Mouse (Mus musculus) megakaryocyte, embryonic 14.5 days (primary cell): ENCODE measurements around the gene Ttc33. TPM values are rescaled to one million over a fixed set of nuclear protein-coding genes. Genes with fewer than 3 reads are reported as not detected.

ENCODE experiments used
- H3K27me3 ChIP-seq: replicated peaks from 2 replicates; pipeline ENCODE3; 2012; ENCODE audit warnings: inconsistent platforms
- H3K36me3 ChIP-seq: replicated peaks from 2 replicates; pipeline ENCODE3; 2012; ENCODE audit warnings: low read length, inconsistent platforms, mixed read lengths
- H3K4me1 ChIP-seq: 2 replicates; pipeline ENCODE4 v1.6.1; 2012; ENCODE audit warnings: inconsistent platforms
- H3K4me3 ChIP-seq: replicated peaks from 2 replicates; pipeline ENCODE3; 2012; ENCODE audit warnings: moderate library complexity, mild to moderate bottlenecking, inconsistent platforms
- H3K9me3 ChIP-seq: 2 replicates; pipeline ENCODE4 v1.6.1; 2012; ENCODE audit warnings: inconsistent platforms
- FLI1 ChIP-seq: IDR thresholded peaks from 2 replicates; pipeline ENCODE4 v1.6.1; 2012; ENCODE audit warnings: low read length, inconsistent platforms, mixed read lengths
- GATA1 ChIP-seq: IDR thresholded peaks from 3 replicates; pipeline ENCODE4 v1.6.1; 2012; ENCODE audit warnings: mixed read lengths, low read length, inconsistent platforms, borderline replicate concordance
- polyA plus RNA-seq: library from polyadenylated mRNA; stranded (reverse); fragments of >175 nt; gene quantifications from 2 replicates; pipeline ENCODE4 v1.2.3, GENCODE M21; 2012; ENCODE audit warnings: low replicate concordance; ENCODE audit not compliant: insufficient read depth

Gene Ttc33
- polyA plus RNA-seq, 1 experiment = 18.4 TPM

GRCm38 (mm10) chr15:5184668-5185330, 526 bp upstream of the Ttc33 start:
- TF ChIP-seq GATA1 (no peak), FLI1 (no peak)
- Histone ChIP-seq H3K4me3 (peak overlapping the region; percentile 99), H3K4me1 (peaks cover 54% of the 10 kb centered on the region), H3K36me3 (peaks cover 36% of the 10 kb centered on the region), H3K9me3 (no peaks in the 10 kb centered on the region), H3K27me3 (no peaks in the 10 kb centered on the region)

GRCm38 (mm10) chr15:5186293-5186675, 959 bp downstream of the Ttc33 start:
- Histone ChIP-seq H3K4me1 (peaks cover 68% of the 10 kb centered on the region), H3K27me3 (no peaks in the 10 kb centered on the region), H3K36me3 (peaks cover 42% of the 10 kb centered on the region), H3K4me3 (peak overlapping the region; percentile 99), H3K9me3 (no peaks in the 10 kb centered on the region)
- TF ChIP-seq FLI1 (no peak), GATA1 (no peak)

- Histone ChIP-seq H3K4me1 (peaks cover 74% of the 10 kb centered on the region), H3K9me3 (no peaks in the 10 kb centered on the region), H3K4me3 (peak overlapping the region; percentile 86), H3K36me3 (peaks cover 42% of the 10 kb centered on the region), H3K27me3 (no peaks in the 10 kb centered on the region)
- TF ChIP-seq FLI1 (no peak), GATA1 (no peak)
These were observed 1.8 kb downstream of the Ttc33 start for GRCm38 (mm10) chr15:5187116-5187515.

GRCm38 (mm10) chr15:5188029-5188428, 2.7 kb downstream of the Ttc33 start:
- Histone ChIP-seq H3K9me3 (no peaks in the 10 kb centered on the region), H3K27me3 (no peaks in the 10 kb centered on the region), H3K4me3 (peak overlapping the region; percentile 85), H3K36me3 (peaks cover 44% of the 10 kb centered on the region), H3K4me1 (peaks cover 83% of the 10 kb centered on the region)
- TF ChIP-seq FLI1 (no peak), GATA1 (no peak)

GRCm38 (mm10) chr15:5189504-5190093, 4.3 kb downstream of the Ttc33 start:
- Histone ChIP-seq H3K27me3 (no peaks in the 10 kb centered on the region), H3K36me3 (peaks cover 50% of the 10 kb centered on the region), H3K4me3 (no peak overlapping the region), H3K4me1 (peaks cover 86% of the 10 kb centered on the region), H3K9me3 (no peaks in the 10 kb centered on the region)
- no peak for TF ChIP-seq FLI1
- no peak for TF ChIP-seq GATA1

- Histone ChIP-seq H3K4me3 (no peak overlapping the region), H3K36me3 (peaks cover 82% of the 10 kb centered on the region), H3K9me3 (no peaks in the 10 kb centered on the region), H3K4me1 (peaks cover 95% of the 10 kb centered on the region), H3K27me3 (no peaks in the 10 kb centered on the region)
- no peak for TF ChIP-seq GATA1
- TF ChIP-seq FLI1 = no peak
These were observed 8.5 kb downstream of the Ttc33 start for GRCm38 (mm10) chr15:5193833-5194232.

GRCm38 (mm10) chr15:5194446-5194845, 9.1 kb downstream of the Ttc33 start:
- no peaks in the 10 kb centered on the region for H3K27me3 ChIP-seq
- peak overlapping the region; percentile 70 for H3K4me3 ChIP-seq
- H3K36me3 ChIP-seq = peaks cover 82% of the 10 kb centered on the region
- no peaks in the 10 kb centered on the region for H3K9me3 ChIP-seq
- peaks cover 89% of the 10 kb centered on the region for H3K4me1 ChIP-seq
- TF ChIP-seq FLI1 (no peak), GATA1 (no peak)

GRCm38 (mm10) chr15:5194931-5195330, 9.6 kb downstream of the Ttc33 start:
- Histone ChIP-seq H3K27me3 (no peaks in the 10 kb centered on the region), H3K4me3 (no peak overlapping the region), H3K9me3 (no peaks in the 10 kb centered on the region), H3K36me3 (peaks cover 81% of the 10 kb centered on the region), H3K4me1 (peaks cover 86% of the 10 kb centered on the region)
- TF ChIP-seq GATA1 (no peak), FLI1 (no peak)

GRCm38 (mm10) chr15:5195987-5196514, 10.7 kb downstream of the Ttc33 start:
- H3K4me3 ChIP-seq = peak overlapping the region; percentile 78
- H3K36me3 ChIP-seq = peaks cover 78% of the 10 kb centered on the region
- peaks cover 84% of the 10 kb centered on the region for H3K4me1 ChIP-seq
- H3K9me3 ChIP-seq = no peaks in the 10 kb centered on the region
- no peak for TF ChIP-seq FLI1
- no peak for TF ChIP-seq GATA1
- H3K27me3 ChIP-seq = no peaks in the 10 kb centered on the region

GRCm38 (mm10) chr15:5196691-5197090, 11.4 kb downstream of the Ttc33 start:
- Histone ChIP-seq H3K9me3 (no peaks in the 10 kb centered on the region), H3K4me1 (peaks cover 84% of the 10 kb centered on the region), H3K4me3 (peak overlapping the region; percentile 53), H3K36me3 (peaks cover 78% of the 10 kb centered on the region), H3K27me3 (no peaks in the 10 kb centered on the region)
- no peak for TF ChIP-seq FLI1
- no peak for TF ChIP-seq GATA1
